Mouse (Mus musculus) liver, adult 2 months (tissue): ENCODE data around the gene Myo1g.

Source experiments
- CTCF ChIP-seq: fragments of 200-500 bp; IDR thresholded peaks from 2 replicates; pipeline ENCODE4 v1.5.1; 2011; ENCODE audit warnings: low read depth, low read length, control low read depth
- POLR2A ChIP-seq: fragments of 200-500 bp; IDR thresholded peaks from 2 replicates; pipeline ENCODE4 v1.6.1; 2011; ENCODE audit warnings: low read length, control low read depth; ENCODE audit not compliant: insufficient read depth; ENCODE audit errors: extremely low read depth

- TF ChIP-seq POLR2A (no peak), CTCF (no peak)
Measured at GRCm38 (mm10) chr11:6514837-6515236, 5.9 kb downstream of the Myo1g start.
